Mouse (Mus musculus) Muller cell, postnatal 12 days (primary cell): Measurements from ENCODE around the gene Jund.

Source experiments
- DNase-seq: peaks from one replicate; pipeline ENCODE4 v3.0.0-alpha.2; 2015; ENCODE audit errors: inconsistent ontology term

Gene Jund

DNA sequence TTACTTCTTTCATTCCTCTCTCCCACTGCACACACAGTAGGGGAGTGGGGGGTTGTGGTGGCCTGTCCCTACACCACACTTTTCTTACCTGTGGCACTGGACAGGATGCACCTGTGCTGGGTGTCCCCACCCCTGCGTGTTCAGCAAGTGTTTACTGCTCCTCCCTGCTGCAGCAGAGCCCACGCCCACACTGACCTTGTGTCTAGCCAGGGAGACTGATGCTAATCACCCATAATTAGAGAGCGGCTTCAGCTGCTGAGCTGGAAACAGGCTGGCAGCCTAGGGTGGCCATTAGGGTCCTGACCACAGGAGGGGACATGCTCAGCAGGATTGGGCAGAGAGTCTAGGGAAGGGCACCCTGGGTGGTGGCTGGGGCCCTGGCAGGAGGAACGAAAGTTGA lies 24.0 kb upstream of the Jund start:
- DNase-seq = peak; percentile 57

DNA sequence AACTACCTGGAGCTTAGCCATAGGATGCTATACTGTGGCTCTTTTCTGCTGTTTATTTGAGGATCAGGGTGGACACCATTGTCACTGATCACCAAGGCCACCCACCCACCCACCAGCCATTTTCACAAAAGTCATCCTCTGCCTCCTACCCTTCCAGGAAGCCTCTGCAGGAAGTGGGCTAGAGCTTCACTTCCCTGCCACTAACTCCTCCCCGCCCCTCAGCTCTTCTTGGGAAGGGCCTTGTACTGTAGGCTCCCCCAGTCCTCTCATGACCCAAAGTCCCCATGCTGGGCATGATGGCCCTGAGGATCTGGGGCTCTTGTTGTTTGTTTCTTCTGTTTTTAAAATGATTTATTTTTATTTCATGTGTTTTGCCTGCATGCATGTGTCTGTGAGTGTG lies 23.4 kb upstream of the Jund start:
- no peak for DNase-seq

DNA sequence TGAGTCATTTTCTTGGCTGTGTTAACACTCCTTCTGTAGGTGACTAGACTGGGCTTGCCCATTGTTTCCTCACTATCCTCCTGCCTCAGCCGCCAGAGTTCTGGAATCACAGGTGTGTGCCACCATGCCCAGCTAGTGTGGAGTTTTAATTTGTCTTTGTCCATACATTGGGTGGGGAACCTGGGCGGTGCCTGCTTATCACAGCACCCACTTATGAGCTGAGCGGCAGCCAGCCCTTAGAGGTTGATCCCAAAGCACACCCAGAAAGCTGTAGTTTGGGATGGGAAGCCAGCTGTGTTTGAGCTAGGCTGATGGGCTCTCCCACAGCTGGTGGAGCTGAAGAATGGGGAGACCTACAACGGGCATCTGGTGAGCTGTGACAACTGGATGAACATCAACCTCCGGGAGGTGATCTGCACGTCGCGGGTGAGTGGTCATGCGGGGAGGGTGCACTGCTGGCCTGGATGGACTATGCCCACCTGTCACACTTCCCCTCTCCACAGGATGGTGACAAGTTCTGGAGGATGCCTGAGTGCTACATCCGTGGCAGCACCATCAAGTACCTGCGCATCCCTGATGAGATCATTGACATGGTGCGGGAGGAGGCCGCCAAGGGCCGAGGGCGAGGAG lies 21.2 kb upstream of the Jund start:
- DNase-seq = no peak

DNA sequence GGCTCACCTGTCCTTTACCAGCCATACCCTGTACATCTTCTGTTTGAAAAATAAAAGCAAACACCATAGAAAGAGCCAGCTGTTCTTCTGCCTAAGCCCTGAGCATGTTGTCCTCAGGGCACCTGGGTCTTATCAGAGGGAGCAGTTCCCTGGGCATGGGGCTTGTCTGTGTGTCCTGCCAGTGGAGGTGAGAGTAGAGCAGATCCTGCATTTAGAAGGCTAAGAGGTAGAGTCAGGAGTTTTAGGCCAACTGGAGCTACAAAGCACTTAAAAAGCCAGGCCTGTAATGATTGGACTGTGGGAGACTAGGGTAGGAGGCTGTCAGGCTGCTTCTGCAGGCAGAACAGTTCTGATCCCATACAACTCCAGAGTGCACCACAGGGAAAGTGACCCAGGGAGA lies 20.1 kb upstream of the Jund start:
- no peak for DNase-seq

DNA sequence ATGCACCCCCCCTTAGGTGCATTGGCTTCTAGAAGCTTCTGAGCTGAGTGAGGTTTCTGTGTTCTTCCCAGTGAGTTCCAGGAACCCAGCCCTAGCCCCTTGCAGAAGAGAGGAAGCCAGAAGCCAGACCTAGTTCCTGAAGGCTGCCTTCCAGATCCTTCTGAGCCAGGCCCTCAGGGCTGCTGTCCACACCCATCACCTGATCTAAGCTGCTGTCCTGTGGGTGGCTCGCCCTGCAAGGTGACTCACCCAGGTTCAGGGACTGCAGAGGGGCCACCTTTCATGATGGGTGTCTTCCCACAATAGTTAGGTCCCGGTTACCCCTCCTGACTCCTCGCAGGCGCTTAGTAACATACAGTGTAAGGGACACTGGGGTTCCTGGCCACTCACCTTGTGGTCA lies 19.3 kb upstream of the Jund start:
- no peak for DNase-seq

DNA sequence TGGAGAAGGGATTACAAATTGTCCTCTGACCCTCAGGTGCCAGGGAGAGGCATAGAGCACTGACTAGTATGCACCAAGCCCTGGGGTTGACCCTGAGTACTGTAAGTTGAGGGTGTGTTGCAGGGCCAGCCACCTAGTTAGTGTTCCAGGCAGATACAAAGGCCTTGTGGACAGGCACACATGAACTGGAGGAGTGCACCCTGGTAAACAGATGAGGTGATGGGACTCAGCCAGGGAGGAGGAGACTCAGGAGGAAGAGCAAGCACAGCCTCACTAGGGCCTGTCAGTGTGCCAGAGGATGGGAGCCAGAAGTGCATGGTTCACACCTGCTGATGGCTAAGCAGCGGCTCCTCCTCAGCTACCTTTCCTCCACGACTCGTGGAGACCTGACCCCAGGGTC lies 18.7 kb upstream of the Jund start:
- DNase-seq = no peak

DNA sequence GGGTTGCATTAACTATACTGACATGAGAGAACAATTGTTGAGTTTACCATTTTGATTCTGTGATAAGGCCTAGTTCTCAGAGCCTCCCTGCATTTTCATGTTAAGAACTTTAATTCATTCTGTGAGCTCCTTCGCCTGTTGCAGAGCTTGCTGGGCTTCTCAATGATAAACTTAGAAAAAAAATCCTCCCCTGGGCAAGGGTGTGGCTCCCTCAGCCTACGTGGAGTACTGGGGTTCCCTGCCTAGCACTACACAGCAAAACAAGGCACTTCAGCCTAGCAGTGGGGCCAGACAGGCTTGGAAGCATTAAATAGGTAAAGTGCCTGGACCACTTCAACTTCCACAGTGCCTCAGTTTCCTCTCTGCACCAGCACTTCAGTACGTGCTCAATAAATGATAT lies 17.3 kb upstream of the Jund start:
- DNase-seq = no peak

DNA sequence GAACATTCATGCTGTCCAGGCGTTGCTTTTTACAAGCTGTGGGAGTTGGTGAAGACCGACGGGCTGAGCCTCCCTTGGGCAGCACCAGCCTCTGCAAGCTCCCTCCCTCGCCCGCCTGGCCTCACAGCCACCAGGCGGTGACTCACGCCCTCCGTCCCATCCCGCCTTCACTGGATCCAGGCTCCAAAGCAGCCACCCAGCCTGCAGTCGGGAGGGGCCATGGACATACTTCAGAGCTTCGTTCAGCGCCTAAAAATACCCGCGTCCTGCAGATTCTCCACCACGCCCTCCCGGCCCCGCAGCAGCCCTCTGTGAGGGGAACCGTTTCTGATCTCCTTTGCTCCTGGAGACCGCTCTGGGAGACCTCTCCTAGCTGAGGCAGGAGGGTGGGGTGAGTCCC lies 16.6 kb upstream of the Jund start:
- DNase-seq = peak; percentile 92

DNA sequence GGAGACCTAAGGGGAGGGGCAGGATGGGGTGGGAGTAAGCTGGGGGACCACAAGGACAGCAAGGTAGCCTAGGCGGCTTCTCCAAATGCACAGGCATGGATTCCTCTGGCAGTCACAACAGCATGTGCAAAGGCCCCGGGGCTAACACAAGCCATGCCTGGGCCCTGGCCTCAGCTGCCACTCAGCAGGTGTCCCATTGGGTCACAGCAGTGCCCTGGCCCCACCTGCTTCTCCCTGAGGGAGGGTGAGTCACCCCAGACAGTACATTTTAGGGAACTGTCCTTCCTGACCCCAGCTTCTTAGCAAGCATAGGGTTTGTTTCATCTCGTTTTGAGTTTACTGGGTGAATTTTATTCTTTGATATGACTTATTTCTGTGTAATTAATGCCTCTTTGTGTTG lies 16.1 kb upstream of the Jund start:
- DNase-seq = peak; percentile 46

DNA sequence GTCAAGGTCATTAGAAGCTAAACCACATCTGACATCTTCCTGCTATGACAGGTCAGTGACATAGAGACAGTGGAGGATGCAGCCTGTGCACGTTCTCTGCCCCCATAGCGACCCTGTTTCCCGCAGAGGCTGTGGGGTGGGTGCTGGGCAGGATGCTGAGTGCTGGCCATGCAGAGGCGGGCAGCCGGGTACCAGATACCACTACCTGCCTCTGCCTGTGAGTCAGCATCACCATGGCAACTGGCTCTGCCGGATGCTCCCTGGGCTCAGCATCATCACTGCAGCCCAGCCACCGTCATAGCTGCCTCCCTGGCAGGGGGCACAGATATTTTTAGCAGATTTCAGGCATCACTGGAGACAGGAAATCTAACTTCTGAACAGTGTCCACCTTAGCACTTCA lies 14.5 kb upstream of the Jund start:
- no peak for DNase-seq

DNA sequence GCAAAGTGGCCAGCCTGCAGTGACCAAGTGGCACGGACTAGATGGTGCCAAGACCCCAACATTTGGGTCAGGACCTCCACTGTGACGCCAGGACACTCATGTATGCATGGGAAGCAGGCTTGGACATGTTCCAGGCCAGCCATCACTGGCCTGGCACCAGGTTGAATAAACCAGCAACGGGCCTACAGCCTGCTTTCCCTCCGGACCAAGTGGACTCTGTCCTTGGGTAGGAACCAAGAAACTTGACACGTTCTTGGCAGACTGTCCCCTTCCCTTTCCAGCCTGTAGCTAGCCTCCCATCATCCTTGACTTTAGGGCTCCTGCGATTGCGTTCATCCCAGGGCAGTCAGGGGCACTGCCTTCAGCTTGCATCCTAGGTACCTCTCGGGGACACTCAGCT lies 11.2 kb upstream of the Jund start:
- peak; percentile 29 for DNase-seq

DNA sequence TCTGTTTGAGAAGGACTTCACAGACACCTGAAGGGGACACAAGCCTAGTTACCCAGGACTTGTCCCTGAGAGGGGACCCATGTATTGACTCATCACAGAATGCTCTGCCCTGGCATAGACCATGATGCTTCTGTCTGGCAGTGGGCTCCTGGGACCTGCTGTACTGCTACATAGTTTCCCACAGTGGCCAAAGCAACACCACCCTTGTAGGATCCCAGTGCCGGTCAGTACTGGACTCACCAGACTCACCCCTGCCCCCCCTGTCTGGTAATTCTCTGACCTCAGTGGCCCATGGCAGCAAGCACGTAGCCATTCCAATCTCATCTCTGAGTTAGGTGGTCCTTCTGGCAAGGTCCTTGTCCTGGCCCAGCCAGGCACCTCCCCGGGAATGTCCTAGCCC lies 10.6 kb upstream of the Jund start:
- DNase-seq = no peak

DNA sequence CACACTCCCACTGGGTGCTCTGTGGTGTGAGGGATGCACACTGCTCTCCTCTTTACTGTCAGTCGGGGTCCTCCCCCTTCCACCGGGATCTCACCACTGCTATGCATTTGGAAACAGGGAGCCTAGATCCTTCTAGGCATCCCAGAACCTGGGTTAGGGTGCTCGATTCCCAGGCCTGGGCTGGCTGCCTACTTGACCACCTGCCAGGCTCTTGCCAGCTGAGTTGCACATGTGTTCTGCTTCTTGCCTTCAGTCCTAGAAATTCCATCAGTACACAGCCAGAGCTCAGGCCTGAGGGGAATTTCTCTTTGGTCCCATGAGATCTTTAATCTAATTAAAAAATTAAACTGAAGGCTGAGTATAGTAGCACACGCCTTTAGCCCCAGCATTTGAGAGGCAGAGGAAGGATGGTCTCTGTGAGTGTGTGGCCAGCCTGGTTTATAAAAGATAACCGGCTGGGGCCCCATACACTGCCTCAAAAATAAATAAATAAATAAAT lies 8.8 kb upstream of the Jund start:
- DNase-seq = no peak

DNA sequence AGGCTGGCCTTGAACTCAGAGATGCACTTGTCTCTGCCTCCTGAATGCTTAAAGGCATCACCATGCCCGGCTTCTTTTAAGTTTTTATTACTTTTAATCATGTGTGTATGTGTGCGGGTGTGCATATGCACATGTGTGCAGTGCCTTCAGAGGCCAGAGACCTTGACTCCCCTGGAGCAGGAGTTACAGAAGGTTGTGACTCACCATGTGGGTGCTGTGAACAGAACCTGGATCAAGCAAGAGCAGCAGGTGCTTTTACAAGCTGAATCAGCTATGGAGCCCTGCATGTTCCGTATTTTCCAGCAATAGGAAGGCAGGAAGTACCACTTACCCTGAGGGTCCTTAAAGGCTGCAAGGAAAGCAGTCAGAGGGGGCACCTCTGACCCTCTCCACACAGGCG lies 7.5 kb upstream of the Jund start:
- DNase-seq = no peak

DNA sequence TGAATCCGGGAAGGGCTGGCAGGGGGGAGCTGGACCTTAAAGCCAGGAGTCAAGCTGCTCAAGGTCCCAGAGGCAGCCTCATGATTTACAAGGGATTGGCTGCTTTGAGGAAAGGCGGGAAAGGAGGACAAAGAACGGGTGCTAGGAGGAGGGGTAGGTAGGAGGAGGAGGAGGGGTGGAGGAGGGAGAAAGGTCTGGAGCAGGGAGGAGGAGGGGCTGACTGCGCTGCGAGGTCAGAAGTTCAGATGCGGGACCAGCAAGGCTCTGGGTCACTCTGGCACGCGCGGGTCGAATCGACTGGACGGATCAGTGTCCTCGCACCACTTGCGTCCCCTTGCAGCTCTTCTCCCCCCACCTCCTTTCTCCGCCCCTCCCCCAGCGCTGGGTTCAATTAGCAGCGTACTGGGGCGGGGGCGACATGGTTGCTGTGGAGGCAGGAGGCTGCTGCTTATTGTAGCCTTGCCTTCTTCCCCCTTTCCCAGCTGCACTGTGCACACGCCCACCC lies 7.0 kb upstream of the Jund start:
- no peak for DNase-seq

DNA sequence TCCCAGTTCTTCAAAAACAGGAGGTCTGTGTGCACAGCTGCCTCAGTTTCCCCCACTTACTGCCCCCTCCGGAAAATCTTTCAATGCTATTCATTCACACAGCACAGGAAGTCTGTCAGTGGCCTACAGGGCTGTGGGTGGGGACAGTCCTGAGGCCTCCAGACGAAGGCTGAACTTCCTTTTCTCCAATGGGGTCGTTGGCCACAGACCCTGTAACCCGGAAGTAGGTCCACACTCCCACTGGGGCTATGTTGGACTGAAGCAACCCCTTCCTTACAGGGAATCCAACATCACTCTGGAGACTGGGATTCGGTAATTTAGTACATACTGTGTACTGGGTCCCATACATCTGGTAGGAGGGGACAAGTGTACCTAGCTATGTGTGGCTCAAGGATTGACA lies 5.1 kb upstream of the Jund start:
- DNase-seq = no peak

DNA sequence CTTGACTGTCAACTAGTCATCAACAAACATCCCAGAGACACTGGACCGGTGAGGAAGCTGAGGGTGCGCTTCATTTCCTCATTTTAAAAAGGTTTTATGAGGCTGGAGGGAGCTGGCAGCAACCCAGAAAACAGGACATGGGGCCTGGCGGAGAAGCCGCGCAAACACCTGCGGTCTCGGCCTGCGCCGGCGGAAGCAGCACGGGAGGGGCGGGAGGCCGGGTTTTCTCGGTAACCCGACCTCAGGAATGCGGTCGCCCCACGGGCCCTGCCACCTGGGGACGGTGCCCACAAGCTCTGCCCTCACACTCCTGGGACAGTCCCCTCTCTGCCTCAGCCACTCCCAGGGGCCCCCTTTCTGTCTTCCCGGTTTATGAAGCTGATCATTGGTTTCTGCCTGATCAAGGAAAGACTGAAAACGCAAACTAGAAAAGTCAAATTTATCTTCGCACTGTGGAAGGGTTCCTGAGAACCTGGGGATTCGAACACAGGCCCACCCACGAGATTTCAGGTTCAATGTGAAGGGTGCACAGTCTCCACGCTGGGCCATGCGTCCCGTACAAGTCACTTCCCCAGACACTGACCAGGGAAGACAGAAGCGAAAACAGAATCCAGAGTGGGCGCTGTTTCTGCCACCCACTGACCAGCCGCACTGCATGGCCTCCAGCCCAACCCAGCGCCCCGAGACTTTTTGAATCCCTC lies 3.3 kb upstream of the Jund start:
- no peak for DNase-seq

DNA sequence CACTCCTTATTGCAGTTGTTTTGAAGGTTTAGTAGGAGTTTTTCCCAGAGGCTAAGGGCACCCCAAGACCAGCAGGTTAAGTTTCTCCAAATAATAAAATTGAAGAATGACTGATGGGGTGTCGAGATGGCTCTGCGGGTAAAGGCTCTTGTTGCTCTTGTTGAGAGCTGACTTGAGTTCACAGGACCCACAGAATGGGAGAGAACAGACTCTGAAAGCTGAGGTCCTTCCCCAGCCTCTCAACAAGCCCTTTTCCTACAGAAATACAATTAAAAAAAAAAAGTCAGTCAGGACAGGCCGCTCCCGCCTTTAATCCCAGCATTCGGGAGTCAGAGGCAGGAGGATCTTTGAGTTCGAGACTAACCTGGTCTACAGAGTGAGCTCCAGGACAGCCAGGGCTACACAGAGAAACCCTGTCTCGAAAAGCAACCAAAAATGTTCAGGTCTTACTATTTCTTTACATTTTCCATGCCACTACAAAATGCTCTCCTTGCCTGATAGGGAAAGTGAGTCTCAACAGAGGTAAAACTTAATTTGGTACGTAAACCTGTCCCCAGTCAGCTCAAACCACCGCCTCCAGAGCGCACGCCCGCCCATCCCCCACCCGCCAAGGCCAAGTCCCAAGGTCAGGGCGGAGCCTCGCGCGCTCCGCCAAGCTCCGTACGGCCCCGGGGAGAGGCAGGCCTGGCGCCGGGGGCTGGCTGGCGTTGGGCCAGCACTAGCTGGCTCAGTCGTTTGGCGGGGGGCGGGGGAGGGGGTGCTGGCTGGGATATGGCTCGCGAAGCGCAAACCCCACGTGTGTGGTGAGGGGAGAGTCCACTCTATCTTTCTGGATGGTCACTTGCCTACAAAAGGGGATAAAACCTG lies 2.5 kb upstream of the Jund start:
- peak; percentile 76 for DNase-seq

DNA sequence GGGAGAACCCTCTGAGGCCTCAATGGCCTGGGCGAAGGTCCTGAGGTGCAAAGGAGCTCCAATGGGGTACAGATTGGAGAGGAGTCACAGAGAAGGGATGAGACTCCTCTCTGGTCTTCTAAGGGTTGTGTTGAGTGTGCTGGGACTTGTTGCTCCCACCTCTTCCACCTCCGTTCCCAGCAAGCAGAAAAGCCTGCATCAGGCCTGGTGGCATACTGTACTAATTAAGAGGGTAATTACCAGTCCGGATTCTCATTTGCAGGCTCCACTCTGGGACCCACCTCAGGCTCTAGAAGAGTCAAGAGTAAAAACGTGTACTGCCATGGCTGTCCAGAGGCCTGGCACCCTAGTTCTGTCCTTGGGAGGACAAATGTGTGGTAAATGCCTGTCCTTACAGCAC lies 1.8 kb upstream of the Jund start:
- DNase-seq = no peak

DNA sequence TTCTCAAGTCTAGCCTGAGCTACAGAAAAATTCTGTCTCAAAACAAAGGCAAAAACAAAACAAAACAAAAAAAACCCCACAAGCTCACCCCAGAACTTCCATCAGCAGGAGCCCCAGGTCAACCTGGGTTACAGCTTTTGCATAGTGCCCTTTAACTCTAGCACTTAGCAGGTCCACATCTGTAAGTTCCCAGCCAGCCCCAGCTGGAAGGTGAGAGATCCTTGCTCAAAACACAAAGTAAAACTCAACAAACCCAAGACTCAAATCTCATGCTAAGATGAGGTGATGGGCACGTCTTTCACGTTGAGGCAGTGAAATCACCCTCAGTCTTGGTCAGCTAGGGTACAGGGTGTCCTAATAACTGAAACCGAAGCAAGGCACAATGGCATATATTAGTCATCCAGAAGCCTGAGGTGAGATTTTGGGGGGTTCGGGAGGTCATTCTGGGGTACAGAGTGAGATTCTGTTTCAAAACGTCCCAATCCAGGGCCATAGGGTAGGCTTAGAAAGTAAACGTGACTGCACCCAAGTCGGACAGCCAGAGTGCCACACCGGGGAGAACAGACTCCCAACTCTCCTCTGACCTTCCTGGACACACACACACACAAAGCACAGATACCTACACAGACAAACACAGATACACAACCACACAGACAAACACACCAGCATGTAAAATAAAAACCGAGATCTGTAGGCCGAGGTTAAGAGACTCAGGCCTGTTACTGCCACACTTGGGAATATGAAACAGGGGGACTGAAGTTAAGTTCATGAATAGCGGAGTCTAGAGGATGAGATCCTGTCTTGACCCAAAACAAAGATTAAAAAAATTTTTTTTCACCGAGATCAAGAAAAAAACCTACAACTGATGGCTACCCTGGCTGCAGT lies 1.1 kb upstream of the Jund start:
- no peak for DNase-seq

DNA sequence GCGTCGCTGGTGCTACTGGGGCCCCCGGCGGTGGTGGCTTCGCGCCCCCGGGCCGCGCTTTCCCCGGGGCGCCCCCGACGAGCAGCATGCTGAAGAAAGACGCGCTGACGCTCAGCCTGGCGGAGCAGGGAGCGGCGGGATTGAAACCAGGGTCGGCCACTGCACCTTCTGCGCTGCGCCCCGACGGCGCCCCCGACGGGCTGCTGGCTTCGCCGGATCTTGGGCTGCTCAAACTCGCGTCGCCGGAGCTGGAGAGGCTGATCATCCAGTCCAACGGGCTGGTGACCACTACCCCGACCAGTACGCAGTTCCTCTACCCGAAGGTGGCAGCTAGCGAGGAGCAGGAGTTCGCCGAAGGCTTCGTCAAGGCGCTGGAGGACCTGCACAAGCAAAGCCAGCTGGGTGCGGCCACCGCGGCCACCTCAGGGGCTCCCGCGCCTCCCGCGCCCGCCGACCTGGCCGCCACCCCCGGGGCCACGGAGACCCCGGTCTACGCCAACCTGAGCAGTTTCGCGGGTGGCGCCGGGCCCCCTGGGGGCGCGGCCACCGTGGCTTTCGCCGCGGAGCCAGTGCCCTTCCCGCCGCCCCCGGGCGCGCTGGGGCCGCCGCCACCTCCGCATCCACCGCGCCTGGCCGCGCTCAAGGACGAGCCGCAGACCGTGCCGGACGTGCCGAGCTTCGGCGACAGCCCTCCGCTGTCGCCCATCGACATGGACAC lies 526 bp downstream of the Jund start:
- no peak for DNase-seq
